Mouse (Mus musculus) cerebral cortex, adult 2 months (tissue): ENCODE results near the gene Pard6b.

Experiments
- WGBS: fragments of 180-500 bp; shearing (Covaris S2); methylation state at CpG from one replicate; pipeline ENCODE4 v1.1.7; 2018; 5-methylcytosine and 5-hydroxymethylcytosine counted together

Pard6b gene

GRCm38 (mm10) chr2:168059200-168059790 is 21.5 kb upstream of the Pard6b start:
- WGBS = 82% methylated on average over 6 of the region's 6 CpGs

DNA sequence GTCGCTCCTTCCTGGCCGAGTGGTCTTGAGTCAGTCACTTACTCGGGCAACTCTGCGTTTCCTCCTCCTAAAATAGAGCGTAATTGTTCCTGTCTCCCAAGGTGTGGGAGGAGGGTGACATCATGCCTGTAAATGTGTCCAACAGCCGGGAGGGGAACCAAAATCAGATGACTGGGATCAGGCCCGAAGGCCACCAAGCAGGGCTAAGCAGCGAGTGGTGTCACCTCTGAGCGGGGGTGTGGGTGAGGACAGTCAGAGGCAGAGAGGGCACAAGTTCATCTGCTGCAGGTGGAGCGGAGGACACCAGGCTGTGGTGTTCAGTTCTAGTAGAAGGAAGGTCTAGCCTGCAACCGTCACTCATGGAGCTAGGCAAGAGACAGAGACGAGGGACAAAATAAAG is 17.1 kb upstream of the Pard6b start:
- 71% methylated on average over 12 of the region's 12 CpGs for WGBS

DNA sequence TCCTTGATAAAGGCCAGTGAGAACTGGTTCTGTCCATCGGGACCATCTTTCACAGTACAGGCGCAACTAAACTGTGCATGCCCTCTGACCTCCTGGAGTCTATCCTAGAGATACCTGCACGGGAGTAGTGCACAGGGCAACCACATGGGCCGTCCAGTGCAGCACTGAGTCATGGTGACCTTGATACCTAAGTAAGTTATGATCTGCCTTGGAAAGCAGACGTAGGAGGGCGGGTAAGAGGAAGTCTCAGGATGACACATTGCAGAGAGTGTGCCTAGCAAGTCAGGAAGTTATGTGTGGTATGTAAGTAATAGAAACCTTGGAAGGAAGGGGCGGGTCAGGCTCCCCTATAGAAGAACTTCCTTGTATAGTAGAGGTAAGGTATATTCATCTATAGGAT is 15.3 kb upstream of the Pard6b start:
- 82% methylated on average over 7 of the region's 7 CpGs for whole genome bisulfite sequencing

- 88% methylated on average over 8 of the region's 8 CpGs for WGBS
Observed at GRCm38 (mm10) chr2:168066783-168067182, 14.0 kb upstream of the Pard6b start.

- 78% methylated on average over 5 of the region's 5 CpGs for WGBS
Observed at GRCm38 (mm10) chr2:168070425-168070824, 10.4 kb upstream of the Pard6b start.

DNA sequence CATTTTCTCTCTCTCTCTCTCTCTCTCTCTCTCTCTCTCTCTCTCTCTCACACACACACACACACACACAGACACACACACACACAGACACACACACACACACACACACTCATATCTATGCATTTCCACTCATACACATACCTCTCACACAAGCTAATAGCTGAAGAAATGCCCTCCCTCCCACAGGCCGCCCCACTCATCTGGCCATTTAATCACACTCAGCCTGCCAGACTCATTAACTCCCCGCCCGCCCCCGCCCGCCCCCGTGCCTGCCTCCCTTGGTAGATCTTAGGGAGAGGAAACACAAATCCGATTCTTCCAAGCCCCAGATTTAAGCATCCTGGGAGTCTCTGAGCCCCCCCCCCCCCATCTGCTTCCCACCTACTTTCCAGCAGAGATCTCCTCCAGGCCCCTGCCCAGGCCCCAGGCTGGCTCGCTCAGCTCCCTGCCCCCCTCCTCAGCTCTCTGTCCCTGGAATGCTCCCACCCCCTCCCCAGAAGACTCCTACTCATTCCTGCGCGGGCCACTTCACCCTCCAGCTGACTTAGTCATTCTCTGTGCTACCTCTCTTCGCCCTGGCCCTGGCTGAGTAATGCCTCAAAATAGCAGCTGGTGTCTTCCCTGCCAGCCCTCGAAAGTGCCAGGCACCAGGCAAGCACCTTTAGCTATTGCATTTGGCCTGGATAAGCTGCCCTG is 8.2 kb upstream of the Pard6b start:
- 18% methylated on average over 12 of the region's 12 CpGs for WGBS

DNA sequence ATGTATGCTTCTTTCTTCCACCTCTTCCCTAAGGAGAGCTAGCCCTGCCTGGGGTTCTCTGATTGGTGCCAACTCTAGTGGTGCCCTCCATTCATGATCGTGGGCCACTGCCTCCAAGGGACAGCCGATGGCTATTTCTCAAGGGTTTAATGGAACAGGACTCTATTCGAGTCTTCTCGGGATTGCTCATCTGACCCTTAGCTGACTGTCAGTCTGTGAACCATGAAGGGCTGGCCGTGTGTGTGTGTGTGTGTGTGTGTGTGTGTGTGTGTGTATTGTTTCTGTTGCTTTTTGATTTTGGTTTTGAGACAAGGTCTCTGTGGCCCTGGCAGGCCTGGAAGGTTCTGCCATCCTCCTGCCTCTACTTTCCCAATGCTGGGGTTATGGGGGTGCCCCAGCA is 7.1 kb upstream of the Pard6b start:
- WGBS = 84% methylated on average over 5 of the region's 5 CpGs

GRCm38 (mm10) chr2:168074457-168074856 is 6.3 kb upstream of the Pard6b start:
- 87% methylated on average over 3 of the region's 3 CpGs for WGBS

GRCm38 (mm10) chr2:168076840-168077576 is 3.8 kb upstream of the Pard6b start:
- WGBS = 78% methylated on average over 20 of the region's 20 CpGs

GRCm38 (mm10) chr2:168078107-168078830 is 2.5 kb upstream of the Pard6b start:
- 52% methylated on average over 15 of the region's 15 CpGs for WGBS

DNA sequence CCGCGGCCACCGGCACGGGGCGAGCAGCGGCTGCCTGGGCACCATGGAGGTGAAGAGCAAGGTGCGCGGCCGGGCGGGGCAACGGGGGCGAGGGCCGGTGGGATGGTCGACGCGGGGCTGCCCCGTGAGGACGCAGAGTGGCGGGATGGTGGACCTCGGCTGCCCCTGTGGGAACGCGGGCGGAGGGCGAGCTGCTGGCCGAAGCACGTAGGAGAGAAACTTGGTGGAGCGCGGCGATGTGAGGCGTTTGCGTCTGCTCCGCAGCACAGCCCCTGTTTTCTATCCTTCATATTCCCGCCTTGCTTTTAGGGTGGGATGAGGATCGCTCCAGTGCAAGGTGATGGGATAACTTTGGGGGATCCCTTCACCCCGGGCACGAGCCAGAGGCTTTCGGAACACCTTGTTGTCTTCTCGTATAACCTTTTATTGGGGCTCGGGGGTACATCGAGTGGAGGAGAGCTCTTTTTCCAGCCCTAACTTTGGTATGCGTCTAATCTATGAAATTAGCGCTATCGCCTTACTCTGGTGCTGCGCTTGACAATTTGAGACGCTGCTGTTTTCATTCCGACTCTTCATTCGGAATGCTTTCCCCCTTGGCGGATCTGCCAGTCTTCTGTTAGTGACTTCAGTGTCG is 612 bp downstream of the Pard6b start:
- under 1% methylated on average over 49 of the region's 49 CpGs for WGBS

DNA sequence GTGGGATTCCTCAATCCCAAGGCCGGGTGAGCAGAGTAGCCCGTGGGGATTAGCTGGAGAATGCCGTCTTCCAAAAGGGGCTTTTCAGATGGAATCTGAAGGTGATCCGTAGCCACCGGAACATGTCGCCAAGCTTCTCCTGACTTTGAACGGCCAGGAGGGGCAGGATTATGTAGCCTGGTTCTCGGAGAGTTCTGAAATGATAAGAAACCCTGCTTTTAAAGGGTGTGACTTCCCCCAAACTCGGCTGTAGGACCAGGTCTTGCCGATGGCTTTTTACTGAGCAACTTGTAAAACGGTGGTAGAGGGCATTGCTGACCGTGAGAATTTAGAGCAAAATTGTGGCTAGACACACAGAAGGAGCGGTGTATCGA is 1.1 kb downstream of the Pard6b start:
- 7% methylated on average over 14 of the region's 14 CpGs for WGBS

GRCm38 (mm10) chr2:168083593-168083992 is 2.8 kb downstream of the Pard6b start:
- 88% methylated on average over 2 of the region's 2 CpGs for WGBS

- WGBS = 93% methylated on average over 7 of the region's 7 CpGs
Observed at GRCm38 (mm10) chr2:168084228-168084627, 3.4 kb downstream of the Pard6b start.

DNA sequence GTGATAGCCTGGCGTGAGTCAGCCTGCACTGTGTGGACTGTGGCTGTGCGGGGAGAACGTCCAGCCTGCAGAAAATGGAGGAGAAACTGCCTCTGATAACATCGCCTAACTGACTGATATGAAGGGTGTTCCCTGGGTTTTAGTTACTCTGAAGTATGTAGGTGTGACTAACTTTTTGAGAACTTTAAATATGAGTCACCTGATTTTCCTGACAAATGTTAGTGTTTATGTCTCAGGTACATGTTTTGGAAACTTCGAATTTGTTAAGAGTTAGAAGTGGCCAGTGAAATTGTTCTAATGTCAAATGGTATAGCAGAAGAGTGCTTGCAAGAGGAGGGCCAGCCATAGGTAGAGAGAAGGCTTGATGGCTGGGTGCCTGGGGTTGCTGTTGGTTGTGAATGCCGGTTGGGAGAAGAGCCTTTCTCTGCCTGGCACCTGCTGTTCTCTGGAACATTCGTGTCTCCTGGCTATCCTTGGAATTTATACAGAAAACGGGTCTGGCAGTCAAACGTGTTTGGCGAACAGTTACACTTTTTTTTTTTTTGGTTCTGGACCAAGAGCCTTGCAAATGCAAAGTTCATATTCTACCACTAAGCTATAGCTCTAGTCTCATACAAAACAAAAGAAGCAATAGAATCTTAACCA is 4.9 kb downstream of the Pard6b start:
- 58% methylated on average over 10 of the region's 10 CpGs for WGBS

GRCm38 (mm10) chr2:168086318-168086717 is 5.5 kb downstream of the Pard6b start:
- 71% methylated on average over 6 of the region's 6 CpGs for WGBS

DNA sequence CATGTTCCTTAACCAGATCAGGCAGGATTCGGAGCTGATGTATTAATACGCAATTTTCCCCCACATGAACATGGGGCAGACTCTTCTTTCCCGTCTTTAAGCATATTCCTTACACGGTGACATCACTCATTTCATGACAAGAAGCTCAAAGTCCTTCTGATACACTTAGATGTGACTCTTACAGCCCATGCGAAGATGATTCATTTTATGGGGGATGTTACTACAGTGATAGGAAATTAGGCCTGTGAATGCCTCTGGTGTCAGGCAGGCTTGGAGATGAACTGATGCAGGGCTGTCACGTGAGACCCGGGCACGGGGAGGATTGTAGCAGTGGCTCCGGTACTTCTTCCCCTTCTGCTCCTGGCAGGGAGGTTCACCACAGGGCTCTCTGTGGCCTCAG is 6.0 kb downstream of the Pard6b start:
- WGBS = 69% methylated on average over 9 of the region's 9 CpGs

GRCm38 (mm10) chr2:168091560-168091959 is 10.8 kb downstream of the Pard6b start:
- WGBS = 92% methylated on average over 11 of the region's 11 CpGs

DNA sequence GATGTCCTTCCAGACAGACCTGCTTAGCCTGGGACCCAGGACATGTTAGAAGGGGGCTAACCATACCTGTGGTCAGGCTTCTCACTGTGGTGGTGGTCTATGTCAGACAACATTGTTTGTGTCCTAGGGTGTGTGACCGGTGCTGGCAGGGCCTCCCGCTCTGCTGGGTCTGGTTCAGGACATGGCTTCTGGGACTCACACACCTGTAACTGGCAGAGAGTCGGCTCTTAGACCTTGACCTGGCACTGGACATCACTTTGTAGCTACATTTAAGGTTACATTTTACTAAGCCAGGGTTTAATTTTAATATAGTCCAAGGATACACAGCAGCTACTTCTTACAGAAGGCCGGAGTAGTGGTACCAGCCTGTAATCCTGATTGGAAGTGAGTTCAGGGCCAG is 12.3 kb downstream of the Pard6b start:
- WGBS = 97% methylated on average over 4 of the region's 4 CpGs

- WGBS = 50% methylated on average over 8 of the region's 8 CpGs
Observed at GRCm38 (mm10) chr2:168095077-168095476, 14.3 kb downstream of the Pard6b start.

DNA sequence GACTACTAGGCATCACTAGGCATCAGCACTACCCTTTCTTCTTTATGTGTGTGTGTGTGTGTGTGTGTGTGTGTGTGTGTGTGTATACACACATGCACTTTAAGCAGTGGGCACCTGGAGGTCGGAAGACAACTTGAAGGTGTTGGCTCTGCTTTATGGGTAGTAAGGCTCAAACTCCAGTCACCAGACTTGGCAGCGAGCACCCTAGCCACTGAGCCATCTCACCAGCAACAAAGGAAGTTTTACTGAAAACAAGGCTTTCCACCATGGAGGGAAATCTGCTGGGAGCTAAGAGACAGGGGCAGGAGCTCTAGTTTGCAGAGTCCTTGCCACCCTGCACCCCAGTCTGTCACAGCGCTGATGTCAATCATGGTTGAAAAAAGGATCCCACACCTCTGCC is 15.7 kb downstream of the Pard6b start:
- WGBS = 81% methylated on average over 3 of the region's 3 CpGs
